Mouse (Mus musculus) C2C12 (cell line): ENCODE results near the gene Neu3.

Source experiments
- CTCF ChIP-seq: IDR thresholded peaks from one replicate; pipeline ENCODE4 v1.5.1; 2011; ENCODE audit not compliant: control insufficient read depth, insufficient read depth, insufficient read length
- MAX ChIP-seq: IDR thresholded peaks from one replicate; pipeline ENCODE4 v1.6.1; 2011; ENCODE audit warnings: mild to moderate bottlenecking, control low read depth
- MYOD1 ChIP-seq: IDR thresholded peaks from one replicate; pipeline ENCODE4 v1.6.1; 2011; ENCODE audit warnings: low read depth; ENCODE audit not compliant: control insufficient read depth, insufficient read length
- USF1 ChIP-seq: IDR thresholded peaks from one replicate; pipeline ENCODE4 v1.6.1; 2011; ENCODE audit warnings: low read depth, mild to moderate bottlenecking, control low read depth, moderate library complexity

DNA sequence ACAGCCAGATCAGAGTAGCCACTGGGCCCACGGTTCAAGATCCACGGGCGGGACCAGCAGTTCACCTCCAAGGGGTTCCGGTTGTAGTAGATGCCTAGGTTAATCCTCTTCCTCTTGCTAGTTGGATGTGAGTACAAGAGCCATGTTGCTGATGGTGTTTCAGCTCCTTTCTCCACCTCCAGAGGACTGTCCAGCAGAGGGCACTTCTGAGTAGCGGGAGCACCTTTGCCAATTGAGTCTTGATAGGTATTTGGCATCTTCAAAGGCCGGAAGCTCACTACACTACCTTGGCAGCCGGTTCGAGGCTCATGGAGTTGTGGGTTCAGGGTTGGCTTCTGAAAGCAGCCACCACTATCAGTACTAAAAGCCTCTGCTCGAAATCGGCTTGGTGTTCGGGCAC is 14.8 kb downstream of the Neu3 start:
- no peak for TF ChIP-seq CTCF
- TF ChIP-seq MAX, result no peak
- no peak for TF ChIP-seq USF1
- TF ChIP-seq MYOD1, result no peak
